Comparison of ENCODE assay signal across 10 mouse cellular contexts in genomic region chr7:78361341-78362309, GRCm38 (mm10).
DNase-seq lines count a peak whose midpoint lies in the region; ATAC-seq and TF ChIP-seq lines count a peak whose summit lies in the region.
"Had no signal": no experiment of that assay in that cellular context is flagged by ENCODE, and none has a peak within 500 bp of the region (broad histone marks: within the 10 kb centered on the region; RNA-seq: fewer than 3 reads in every experiment).

No protein-coding gene starts in this region.

- no peak for TF ChIP-seq CTCF in E14TG2a.4 (conservative IDR thresholded peaks at IDR 0.05; ENCODE audit: low read length)
- TF ChIP-seq CTCF in Patski (IDR thresholded peaks at IDR 0.05), result no peak
- no peak for TF ChIP-seq CTCF in hindbrain, postnatal 0 days (IDR thresholded peaks at IDR 0.05; ENCODE audit: low read depth)

- no peak overlapping the region for H3K4me3 ChIP-seq in hindbrain, embryonic 11.5 days (ENCODE audit: low read depth, low read length)
- no peak overlapping the region for H3K4me3 ChIP-seq in hindbrain, embryonic 10.5 days
- H3K4me3 ChIP-seq in E14TG2a.4 (replicated peaks; ENCODE audit: low read length), result peak overlapping the region; percentile 23; the same call in 1 of the 2 replicates
- H3K4me3 ChIP-seq in hindbrain, postnatal 0 days (ENCODE audit: low read length), result no peak overlapping the region

- no peak overlapping the region for H3K9ac ChIP-seq in hindbrain, embryonic 11.5 days (ENCODE audit: low read depth, low read length)
- no peak overlapping the region for H3K9ac ChIP-seq in hindbrain, postnatal 0 days (replicated peaks; ENCODE audit: low read length)
- H3K9ac ChIP-seq: liver, embryonic 14.5 days had no signal

- H3K27ac ChIP-seq in hindbrain, embryonic 11.5 days (ENCODE audit: low read depth, low read length), result peak overlapping the region; percentile 1; the same call in 1 of the 2 replicates
- no peak overlapping the region for H3K27ac ChIP-seq in hindbrain, embryonic 10.5 days
- H3K27ac ChIP-seq in hindbrain, postnatal 0 days, result no peak overlapping the region; the same call in 1 of the 2 replicates
- H3K27ac ChIP-seq: liver, embryonic 14.5 days had no signal

- no peaks in the 10 kb centered on the region for H3K9me3 ChIP-seq in hindbrain, embryonic 11.5 days (ENCODE audit: control insufficient read depth, low read length)
- no peaks in the 10 kb centered on the region for H3K9me3 ChIP-seq in hindbrain, embryonic 10.5 days
- no peaks in the 10 kb centered on the region for H3K9me3 ChIP-seq in E14TG2a.4 (ENCODE audit: low read length)
- no peaks in the 10 kb centered on the region for H3K9me3 ChIP-seq in hindbrain, postnatal 0 days (ENCODE audit: low read length)

- no peaks in the 10 kb centered on the region for H3K4me1 ChIP-seq in hindbrain, embryonic 11.5 days (replicated peaks; ENCODE audit: control insufficient read depth, insufficient read depth, low read length)
- H3K4me1 ChIP-seq in hindbrain, embryonic 10.5 days (replicated peaks), result no peaks in the 10 kb centered on the region
- no peaks in the 10 kb centered on the region for H3K4me1 ChIP-seq in E14TG2a.4 (replicated peaks; ENCODE audit: low read depth, low read length)
- H3K4me1 ChIP-seq in hindbrain, postnatal 0 days (ENCODE audit: insufficient read depth, low read length), result peaks cover 9% of the 10 kb centered on the region; the same call in 1 of the 2 replicates

- 79% methylated on average over 8 of the region's 8 CpGs for WGBS in hindbrain, embryonic 11.5 days
- 74% methylated on average over 8 of the region's 8 CpGs for WGBS in hindbrain, embryonic 10.5 days
- 50% methylated on average over 8 of the region's 8 CpGs for WGBS in hindbrain, postnatal 0 days

- no peak for ATAC-seq in hindbrain, embryonic 11.5 days (ENCODE audit: low FRiP score)
- peak; percentile 15 for ATAC-seq in Patski
- peak; percentile 58 for ATAC-seq in hindbrain, postnatal 0 days
- no peak for ATAC-seq in granulocyte monocyte progenitor cell, adult 5-6 weeks (replicated peaks; ENCODE audit: poor library complexity, severe bottlenecking)

- no peaks in the 10 kb centered on the region for H3K36me3 ChIP-seq in hindbrain, embryonic 11.5 days (ENCODE audit: control insufficient read depth, insufficient read depth, low read length)
- no peaks in the 10 kb centered on the region for H3K36me3 ChIP-seq in hindbrain, embryonic 10.5 days
- no peaks in the 10 kb centered on the region for H3K36me3 ChIP-seq in E14TG2a.4 (ENCODE audit: insufficient read depth, low read length)
- H3K36me3 ChIP-seq in hindbrain, postnatal 0 days (ENCODE audit: insufficient read depth, low read length), result no peaks in the 10 kb centered on the region

- no peak for DNase-seq in hindbrain, embryonic 11.5 days (ENCODE audit: low spot score)
- no peak for DNase-seq in hindbrain, embryonic 10.5 days (ENCODE audit: low spot score)
- no peak for DNase-seq in Patski (ENCODE audit: low read depth, low spot score)
- DNase-seq in hindbrain, postnatal 0 days (ENCODE audit: low spot score), result peak; percentile 21
- DNase-seq in frontal cortex, postnatal 25 days (ENCODE audit: low spot score in 2 of 2), result no peak
- DNase-seq: gastrocnemius, postnatal 25 days; thymus, postnatal 25 days had no signal

- no peak overlapping the region for H3K4me2 ChIP-seq in hindbrain, embryonic 11.5 days (replicated peaks; ENCODE audit: low read depth, low read length)
- no peak overlapping the region for H3K4me2 ChIP-seq in hindbrain, postnatal 0 days (ENCODE audit: low read depth, low read length)

- CTCF ChIA-PET in Patski (lab: Charles Lee), result interaction anchor here (1.1 to 1.7 kb wide), 2 partner anchors 13 to 124 kb away, joined by 3 read pairs; no protein-coding TSS in a partner anchor

- in situ Hi-C loops in Patski (cut with MboI; ENCODE audit: low pct_unique_long_range_greater_than_20kb), result no loop called here

- POLR2A ChIA-PET in Patski (lab: Charles Lee), result no interaction called here

- H3K27me3 ChIP-seq in hindbrain, embryonic 11.5 days (ENCODE audit: control insufficient read depth, insufficient read depth, low read length), result no peaks in the 10 kb centered on the region
- H3K27me3 ChIP-seq in hindbrain, embryonic 10.5 days (ENCODE audit: insufficient read depth, poor library complexity, severe bottlenecking), result no peaks in the 10 kb centered on the region
- H3K27me3 ChIP-seq in E14TG2a.4 (ENCODE audit: insufficient read depth, low read length) (no peaks in the 10 kb centered on the region), Patski (no peaks in the 10 kb centered on the region)
- H3K27me3 ChIP-seq in hindbrain, postnatal 0 days (ENCODE audit: insufficient read depth, low read length), result no peaks in the 10 kb centered on the region

Comparison
In these comparisons a context has a peak if more than half of its experiments do, and no peak if none do; other contexts are left out.
1. ATAC-seq: peak in Patski (single experiment) and hindbrain, postnatal 0 days (single experiment); none in hindbrain, embryonic 11.5 days (single experiment) and granulocyte monocyte progenitor cell, adult 5-6 weeks (single experiment).